Mouse (Mus musculus) myocyte (in vitro differentiated cells): Measurements from ENCODE around the gene Kirrel3.

Experiments used
- E2F4 ChIP-seq: IDR thresholded peaks from one replicate; pipeline ENCODE4 v1.6.1; 2011; ENCODE audit warnings: mild to moderate bottlenecking, control low read depth, moderate library complexity; ENCODE audit not compliant: insufficient read depth
- POLR2A ChIP-seq: IDR thresholded peaks from one replicate; pipeline ENCODE4 v1.6.1; 2011; ENCODE audit warnings: low read depth, mild to moderate bottlenecking, control low read depth, moderate library complexity; ENCODE audit not compliant: insufficient read length
- POLR2AphosphoS2 ChIP-seq: IDR thresholded peaks from one replicate; pipeline ENCODE4 v1.6.1; 2011; ENCODE audit warnings: low read depth, control low read depth; ENCODE audit not compliant: insufficient read length
- USF1 ChIP-seq: IDR thresholded peaks from one replicate; pipeline ENCODE4 v1.6.1; 2011; ENCODE audit warnings: low read depth, mild to moderate bottlenecking, control low read depth, moderate library complexity

DNA sequence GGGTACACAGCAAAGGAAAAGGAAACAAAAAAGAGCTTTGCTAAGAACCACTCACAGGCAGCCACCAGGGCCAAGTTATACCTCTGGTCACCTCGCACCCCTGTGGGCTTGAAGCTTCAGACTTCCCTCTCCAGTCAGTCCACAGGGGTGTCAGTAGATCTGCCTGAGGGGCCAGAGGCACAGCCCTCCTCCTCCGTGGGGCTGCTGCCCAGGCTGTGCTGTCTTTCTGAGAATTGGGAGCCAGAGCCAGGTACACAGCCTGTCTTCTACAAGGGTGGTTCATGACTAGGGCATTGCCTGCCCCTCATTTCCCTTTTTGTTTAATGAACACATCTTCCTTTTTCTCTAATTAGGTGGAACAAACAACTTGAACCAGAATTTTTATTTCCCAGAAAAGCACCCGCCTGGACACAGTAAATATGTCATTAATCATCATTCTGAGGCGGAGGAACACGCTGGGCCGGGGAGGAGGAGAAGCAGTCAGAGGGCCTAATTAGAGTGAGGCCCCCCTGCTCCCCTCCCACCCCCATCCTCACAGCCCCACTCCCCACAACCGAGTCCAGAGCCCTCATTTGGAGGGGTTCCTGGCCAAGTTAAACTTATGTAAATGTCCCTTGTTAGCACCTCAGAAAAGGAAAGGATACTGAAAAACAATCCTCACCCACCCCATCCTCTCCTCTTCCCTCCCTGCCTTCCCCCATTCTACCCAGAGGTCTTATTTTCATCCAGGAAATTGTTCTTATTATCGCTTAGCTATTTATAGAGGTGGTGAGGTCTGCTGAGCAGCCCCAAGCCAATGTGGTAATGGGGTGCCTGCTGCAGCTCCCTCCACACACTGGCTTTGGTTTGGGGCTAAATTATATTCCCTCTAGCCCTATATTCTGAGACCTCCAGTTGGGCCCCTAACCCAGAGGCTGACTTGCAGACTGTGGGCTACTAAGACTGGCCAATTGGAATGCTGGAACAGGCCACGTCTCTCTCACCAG is 512.5 kb downstream of the Kirrel3 start:
- TF ChIP-seq POLR2AphosphoS2 (no peak), POLR2A (no peak), USF1 (no peak), E2F4 (no peak)
